8 mouse cellular contexts compared by ENCODE assay signal in the genomic region with DNA sequence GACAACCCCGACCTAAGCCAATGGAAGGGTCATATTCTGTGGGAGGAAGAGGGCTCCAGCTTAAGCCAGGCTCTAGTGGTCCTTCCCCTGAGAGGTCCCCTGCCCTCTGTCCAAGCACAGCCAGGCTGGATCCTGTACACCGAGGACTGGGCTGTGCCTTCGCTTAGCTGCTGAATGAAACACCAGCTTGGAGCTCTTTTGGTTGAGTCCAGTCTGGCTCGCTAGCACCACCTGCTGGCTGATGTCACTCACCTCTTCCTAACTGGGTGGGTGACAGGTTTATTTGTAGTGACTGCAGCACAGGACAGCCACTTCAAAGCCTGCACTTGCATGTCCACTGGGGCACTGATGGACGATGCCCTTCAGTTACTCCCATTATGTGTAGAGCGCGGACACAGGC. TPM values are rescaled to one million over a fixed set of nuclear protein-coding genes. Genes with fewer than 3 reads are reported as not detected.
DNase-seq lines count a peak whose midpoint lies in the region.

No protein-coding gene starts in this region.

- peak; percentile 88 for DNase-seq in adipocyte (ENCODE audit: low spot score)
- peak; percentile 76 to 86 for DNase-seq in cerebellum, postnatal 4 days (ENCODE audit: low spot score in 2 of 2)
- peak; percentile 61 to 64 for DNase-seq in gastrocnemius, adult 8-10 months (ENCODE audit: low spot score in 2 of 2)
- peak; percentile 89 for DNase-seq in induced T-regulatory cell, adult 2 months (ENCODE audit: low read depth)
- peak; percentile 59 to 89 for DNase-seq in left cerebral cortex, postnatal 10 days (ENCODE audit: extremely low spot score in 1 of 2, low spot score in 2 of 2)
- DNase-seq in mesoderm, embryonic 11.5 days (ENCODE audit: low read depth, low spot score): peak; percentile 90
- peak; percentile 93 for DNase-seq in right cerebral cortex, postnatal 4 days
- peak; percentile 75 to 81 for DNase-seq in urinary bladder, postnatal 36 days (ENCODE audit: low spot score in 2 of 2)

- intact Hi-C loops in left cerebral cortex, postnatal 10 days (cut with DNase I): no loop called here

RNA-seq across cellular contexts. Expression of a gene that starts 7.5 kb away (rescaled TPM):
- total RNA-seq in gastrocnemius, adult 8-10 months (2022): 1 to 10 TPM in 1 of 4 experiments, under 1 TPM in 3; 0.36 to 1.5 (median 0.80) TPM
- total RNA-seq in left cerebral cortex, postnatal 10 days (2021): 10 to 100 TPM; 12.2 to 16.5 TPM

RNA-seq across cellular contexts. Expression of a gene that starts 7.7 kb away (rescaled TPM):
- total RNA-seq in gastrocnemius, adult 8-10 months (2022): 10 to 100 TPM; 57.8 to 75.3 (median 70.3) TPM
- 100 to 1,000 TPM; 123 to 124 TPM for total RNA-seq in left cerebral cortex, postnatal 10 days (2021)

RNA-seq across cellular contexts. Expression of a gene that starts 16.5 kb away (rescaled TPM):
- total RNA-seq in gastrocnemius, adult 8-10 months (2022): under 1 TPM; 0.19 to 0.72 (median 0.64) TPM
- 10 to 100 TPM; 22.5 to 27.0 TPM for total RNA-seq in left cerebral cortex, postnatal 10 days (2021)

RNA-seq across cellular contexts. Expression of a gene that starts 39.8 kb away (rescaled TPM):
- total RNA-seq in gastrocnemius, adult 8-10 months (2022): 10 to 100 TPM in 3 of 4 experiments, 1 to 10 TPM in 1; 9.8 to 12.6 (median 11.2) TPM
- total RNA-seq in left cerebral cortex, postnatal 10 days (2021): 10 to 100 TPM; 31.4 to 34.0 TPM

Comparison
In these comparisons a context has a peak if more than half of its experiments do, and no peak if none do; other contexts are left out.
1. Peak in every context shown above with its lines: DNase-seq.
2. RNA of a gene that starts 7.5 kb away (total RNA-seq): 12.2 to 16.5 TPM in left cerebral cortex, postnatal 10 days; 0.36 to 1.5 TPM in gastrocnemius, adult 8-10 months; every median in the first group is over 4 times any median in the second.
3. RNA of a gene that starts 16.5 kb away (total RNA-seq): 22.5 to 27.0 TPM in left cerebral cortex, postnatal 10 days; 0.19 to 0.72 TPM in gastrocnemius, adult 8-10 months; every median in the first group is over 10 times any median in the second.